Mouse (Mus musculus) small intestine, adult 2 months (tissue): ENCODE data around the gene Vps37c.

Experiments used
- CTCF ChIP-seq: fragments of 200-500 bp; IDR thresholded peaks from 2 replicates; pipeline ENCODE4 v1.5.1; 2012; ENCODE audit warnings: low read depth, mild to moderate bottlenecking, control low read depth, inconsistent platforms, low read length, moderate library complexity, mixed read lengths; ENCODE audit not compliant: insufficient replicate concordance, insufficient read length; ENCODE audit errors: extremely low read depth
- POLR2A ChIP-seq: fragments of 200-500 bp; IDR thresholded peaks from 2 replicates; pipeline ENCODE4 v1.6.1; 2012; ENCODE audit warnings: low read depth, mild to moderate bottlenecking, control low read depth, inconsistent platforms, low read length, moderate library complexity

DNA sequence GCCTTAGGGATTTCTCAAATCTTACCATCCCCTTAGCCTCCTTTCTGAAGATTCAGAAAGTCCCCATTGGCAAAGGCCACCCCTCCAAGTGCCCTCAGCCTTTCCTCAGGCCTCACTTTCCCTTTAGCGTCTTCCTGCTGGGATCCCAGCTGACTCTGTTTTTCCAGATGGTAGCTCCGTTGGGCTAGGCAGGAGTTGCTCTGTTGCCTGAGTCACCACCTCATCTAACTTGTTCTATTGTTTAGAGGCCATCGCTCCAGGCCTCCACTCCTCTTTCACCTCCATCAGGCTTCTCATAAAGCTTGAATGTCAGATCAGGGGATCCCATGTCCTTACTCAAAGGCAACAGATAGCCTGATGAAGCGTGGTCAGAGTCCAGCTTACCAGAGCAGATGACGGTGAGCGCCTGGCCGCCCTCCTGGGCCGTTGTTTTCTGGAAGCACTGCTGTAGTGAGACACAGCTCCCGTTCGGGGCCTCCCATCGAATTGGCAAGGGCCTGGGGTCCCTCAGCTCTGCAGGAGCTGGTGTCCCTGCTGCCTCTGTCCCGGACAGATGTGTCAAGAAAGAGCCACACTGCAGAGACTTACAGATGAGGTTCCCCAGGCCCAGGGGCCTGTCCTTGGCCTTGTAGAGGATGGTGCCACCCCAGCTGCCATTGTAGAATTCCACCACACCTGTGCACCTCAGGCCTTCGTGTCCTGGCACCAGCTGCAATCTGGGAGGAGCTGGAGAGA is 36.3 kb downstream of the Vps37c start:
- TF ChIP-seq POLR2A, result no peak
- TF ChIP-seq CTCF, result no peak
